In the genomic region with DNA sequence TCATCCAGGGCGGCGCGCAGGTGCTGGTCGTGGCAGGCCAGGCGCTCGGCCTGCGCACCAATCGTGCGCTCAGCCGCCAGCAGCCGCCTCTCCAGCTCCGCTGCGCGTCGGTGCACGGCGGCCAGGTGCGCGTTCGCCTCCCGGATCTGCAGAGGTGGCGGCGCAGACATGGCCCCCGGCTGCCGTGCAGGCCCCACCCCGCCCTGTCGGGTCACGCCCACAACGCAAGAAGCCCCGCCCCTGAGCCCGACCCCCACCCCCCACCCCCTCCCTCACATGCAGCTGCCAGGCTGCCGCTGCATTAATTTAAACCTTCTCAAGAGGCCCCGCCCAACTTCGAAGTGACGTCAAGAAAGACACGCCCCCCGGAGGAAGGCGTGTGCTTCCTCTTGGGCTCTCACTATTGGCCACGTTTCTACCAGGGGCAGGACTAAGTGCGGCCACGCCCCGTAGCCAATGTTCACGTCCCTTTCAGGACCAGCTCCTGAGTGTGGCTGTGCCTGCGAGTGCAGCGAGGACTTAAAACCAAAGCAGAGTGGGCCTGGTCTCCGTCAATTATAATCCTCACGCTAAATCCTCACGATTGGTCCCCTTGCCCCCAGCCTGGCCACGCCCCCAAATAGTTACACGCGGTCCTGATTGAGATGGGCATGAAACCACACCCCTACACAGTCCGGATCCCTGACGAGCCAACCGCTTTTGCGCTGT, we compare ENCODE assay signal across 8 mouse cellular contexts. TPM values are rescaled to one million over a fixed set of nuclear protein-coding genes. Genes with fewer than 3 reads are reported as not detected.
DNase-seq lines count a peak whose midpoint lies in the region; ATAC-seq and TF ChIP-seq lines count a peak whose summit lies in the region.

No protein-coding gene starts in this region.

- peak overlapping the region; percentile 85 for H3K27ac ChIP-seq in forebrain, embryonic 12.5 days
- peak overlapping the region; percentile 84 for H3K27ac ChIP-seq in heart, postnatal 0 days (ENCODE audit: low read depth)
- H3K27ac ChIP-seq in liver, embryonic 16.5 days (ENCODE audit: low read length) = peak overlapping the region; percentile 84
- H3K27ac ChIP-seq in neural tube, embryonic 13.5 days (replicated peaks) = peak overlapping the region; percentile 88
- H3K27ac ChIP-seq in testis, adult 2 months (ENCODE audit: control insufficient read depth, insufficient read depth, low read depth, low read length) = peak overlapping the region; percentile 77

- no peaks in the 10 kb centered on the region for H3K9me3 ChIP-seq in E14TG2a.4 (ENCODE audit: low read length)
- no peaks in the 10 kb centered on the region for H3K9me3 ChIP-seq in forebrain, embryonic 12.5 days
- H3K9me3 ChIP-seq in heart, postnatal 0 days (replicated peaks; ENCODE audit: control insufficient read depth, low read length) = no peaks in the 10 kb centered on the region
- no peaks in the 10 kb centered on the region for H3K9me3 ChIP-seq in liver, embryonic 16.5 days (replicated peaks; ENCODE audit: control insufficient read depth, low read length)
- no peaks in the 10 kb centered on the region for H3K9me3 ChIP-seq in neural tube, embryonic 13.5 days

- WGBS in forebrain, embryonic 12.5 days = under 1% methylated on average over 55 of the region's 55 CpGs
- WGBS in heart, postnatal 0 days = under 1% methylated on average over 54 of the region's 55 CpGs
- under 1% methylated on average over 54 of the region's 55 CpGs for WGBS in liver, embryonic 16.5 days (ENCODE audit: insufficient replicate concordance)
- 0% methylated on average over 55 of the region's 55 CpGs for WGBS in neural tube, embryonic 13.5 days

- no peaks in the 10 kb centered on the region for H3K27me3 ChIP-seq in E14TG2a.4 (ENCODE audit: insufficient read depth, low read length)
- no peaks in the 10 kb centered on the region for H3K27me3 ChIP-seq in forebrain, embryonic 12.5 days
- no peaks in the 10 kb centered on the region for H3K27me3 ChIP-seq in heart, postnatal 0 days (ENCODE audit: control insufficient read depth, insufficient read depth, low read length)
- no peaks in the 10 kb centered on the region for H3K27me3 ChIP-seq in liver, embryonic 16.5 days (ENCODE audit: control insufficient read depth, insufficient read depth, low read depth, low read length)
- H3K27me3 ChIP-seq in neural tube, embryonic 13.5 days = no peaks in the 10 kb centered on the region
- H3K27me3 ChIP-seq in testis, adult 2 months (ENCODE audit: control insufficient read depth, insufficient read depth, low read length) = no peaks in the 10 kb centered on the region

- H3K4me2 ChIP-seq in forebrain, embryonic 12.5 days = peak overlapping the region; percentile 72
- peak overlapping the region; percentile 79 for H3K4me2 ChIP-seq in heart, postnatal 0 days (ENCODE audit: low read depth, low read length)
- peak overlapping the region; percentile 98 for H3K4me2 ChIP-seq in liver, embryonic 16.5 days (ENCODE audit: low read depth, low read length)
- H3K4me2 ChIP-seq in neural tube, embryonic 13.5 days = peak overlapping the region; percentile 82

- peaks cover 70% of the 10 kb centered on the region for H3K36me3 ChIP-seq in E14TG2a.4 (ENCODE audit: insufficient read depth, low read length)
- H3K36me3 ChIP-seq in forebrain, embryonic 12.5 days (replicated peaks) = peaks cover 29% of the 10 kb centered on the region
- H3K36me3 ChIP-seq in heart, postnatal 0 days (replicated peaks; ENCODE audit: control insufficient read depth, insufficient read depth, low read length) = peaks cover 14% of the 10 kb centered on the region
- peaks cover 8% of the 10 kb centered on the region for H3K36me3 ChIP-seq in liver, embryonic 16.5 days (ENCODE audit: control insufficient read depth, insufficient read depth)
- H3K36me3 ChIP-seq in neural tube, embryonic 13.5 days = peaks cover 25% of the 10 kb centered on the region
- no peaks in the 10 kb centered on the region; the same call in 1 of the 2 replicates for H3K36me3 ChIP-seq in testis, adult 2 months (ENCODE audit: control insufficient read depth, insufficient read depth, low read length)

- no peak for TF ChIP-seq CTCF in E14TG2a.4 (conservative IDR thresholded peaks at IDR 0.05; ENCODE audit: low read length)
- TF ChIP-seq CTCF in heart, postnatal 0 days (IDR thresholded peaks at IDR 0.05; ENCODE audit: low read depth) = no peak
- no peak; the same call in 1 of the 2 replicates for TF ChIP-seq CTCF in testis, adult 2 months (IDR thresholded peaks at IDR 0.05; ENCODE audit: control insufficient read depth, insufficient read depth, insufficient replicate concordance, low read depth, low read length)

- no peak for TF ChIP-seq EP300 in heart, postnatal 0 days (IDR thresholded peaks at IDR 0.05; ENCODE audit: low read depth)

- peak overlapping the region; percentile 96 for H3K4me3 ChIP-seq in E14TG2a.4 (replicated peaks; ENCODE audit: low read length)
- H3K4me3 ChIP-seq in forebrain, embryonic 12.5 days (replicated peaks) = peak overlapping the region; percentile 82
- H3K4me3 ChIP-seq in heart, postnatal 0 days (ENCODE audit: low read depth, low read length) = peak overlapping the region; percentile 77
- peak overlapping the region; percentile 81 for H3K4me3 ChIP-seq in liver, embryonic 16.5 days (ENCODE audit: low read depth, low read length)
- peak overlapping the region; percentile 83 for H3K4me3 ChIP-seq in neural tube, embryonic 13.5 days
- H3K4me3 ChIP-seq in testis, adult 2 months (ENCODE audit: control insufficient read depth, low read depth, low read length) = peak overlapping the region; percentile 91

- TF ChIP-seq POLR2A in testis, adult 2 months (IDR thresholded peaks at IDR 0.05; ENCODE audit: control insufficient read depth, low read depth, low read length) = peak; percentile 77

- ATAC-seq in forebrain, embryonic 12.5 days (ENCODE audit: low FRiP score) = peak; percentile 93
- peak; percentile 92 for ATAC-seq in heart, postnatal 0 days (ENCODE audit: insufficient read depth, low read depth)
- peak; percentile 83 for ATAC-seq in liver, embryonic 16.5 days (ENCODE audit: low read depth)
- ATAC-seq in neural tube, embryonic 13.5 days (ENCODE audit: low read depth) = peak; percentile 95

- H3K9ac ChIP-seq in forebrain, embryonic 12.5 days = peak overlapping the region; percentile 91
- peak overlapping the region; percentile 54; the same call in 1 of the 2 replicates for H3K9ac ChIP-seq in heart, postnatal 0 days (replicated peaks; ENCODE audit: low read depth, low read length)
- H3K9ac ChIP-seq in liver, embryonic 16.5 days (ENCODE audit: low read depth, low read length) = peak overlapping the region; percentile 85
- H3K9ac ChIP-seq in neural tube, embryonic 13.5 days = peak overlapping the region; percentile 92

- peaks cover 80% of the 10 kb centered on the region for H3K4me1 ChIP-seq in E14TG2a.4 (replicated peaks; ENCODE audit: low read depth, low read length)
- H3K4me1 ChIP-seq in forebrain, embryonic 12.5 days = peaks cover 31% of the 10 kb centered on the region
- peaks cover 14% of the 10 kb centered on the region for H3K4me1 ChIP-seq in heart, postnatal 0 days (ENCODE audit: control insufficient read depth, insufficient read depth)
- peaks cover 23% of the 10 kb centered on the region for H3K4me1 ChIP-seq in liver, embryonic 16.5 days (ENCODE audit: control insufficient read depth, low read depth, low read length)
- peaks cover 39% of the 10 kb centered on the region for H3K4me1 ChIP-seq in neural tube, embryonic 13.5 days (replicated peaks)
- peaks cover 14% of the 10 kb centered on the region for H3K4me1 ChIP-seq in testis, adult 2 months (ENCODE audit: control insufficient read depth, insufficient read depth, low read length)

- DNase-seq in c-Kit-positive CD71-positive TER-119-positive erythroid progenitor cells, embryonic 14.5 days (ENCODE audit: low spot score) = peak; percentile 99
- DNase-seq in heart, postnatal 0 days (ENCODE audit: low spot score) = peak; percentile 97
- peak; percentile 97 to 98 for DNase-seq in kidney, postnatal 4 days

RNA-seq across cellular contexts. Expression of a gene that starts 0.8 kb away (rescaled TPM):
- polyA plus RNA-seq in forebrain, embryonic 12.5 days (2016; fragmentation: Nextera tagmentation; extraction: Ambion mirVana) = 316 and 323 TPM in 2 replicates
- total RNA-seq in heart, postnatal 0 days (2014; rRNA removed; ENCODE audit: low replicate concordance) = 892 and 948 TPM in 2 replicates
- 1,914 and 1,978 TPM in 2 replicates for polyA plus RNA-seq in heart, postnatal 0 days (2015; fragmentation: Nextera tagmentation; extraction: Ambion mirVana)
- 210 and 219 TPM in 2 replicates for polyA plus RNA-seq in liver, embryonic 16.5 days (2015; fragmentation: Nextera tagmentation; extraction: Ambion mirVana)
- polyA plus RNA-seq in neural tube, embryonic 13.5 days (2015; fragmentation: Nextera tagmentation; extraction: Ambion mirVana) = 542 and 575 TPM in 2 replicates
- 135 and 159 TPM in 2 replicates for polyA plus RNA-seq in testis, adult 2 months (2012; rRNA removed)

RNA-seq across cellular contexts. Expression of a gene that starts 1.0 kb away (rescaled TPM):
- polyA plus RNA-seq in forebrain, embryonic 12.5 days (2016; fragmentation: Nextera tagmentation; extraction: Ambion mirVana) = 15.3 and 15.9 TPM in 2 replicates
- total RNA-seq in heart, postnatal 0 days (2014; rRNA removed; ENCODE audit: low replicate concordance) = 15.1 and 16.3 TPM in 2 replicates
- 10.7 and 11.0 TPM in 2 replicates for polyA plus RNA-seq in heart, postnatal 0 days (2015; fragmentation: Nextera tagmentation; extraction: Ambion mirVana)
- polyA plus RNA-seq in liver, embryonic 16.5 days (2015; fragmentation: Nextera tagmentation; extraction: Ambion mirVana) = 2.8 and 4.2 TPM in 2 replicates
- 16.3 and 17.5 TPM in 2 replicates for polyA plus RNA-seq in neural tube, embryonic 13.5 days (2015; fragmentation: Nextera tagmentation; extraction: Ambion mirVana)
- 9.2 and 12.4 TPM in 2 replicates for polyA plus RNA-seq in testis, adult 2 months (2012; rRNA removed)

RNA-seq across cellular contexts. Expression of a gene that starts 40.5 kb away (rescaled TPM):
- polyA plus RNA-seq in forebrain, embryonic 12.5 days (2016; fragmentation: Nextera tagmentation; extraction: Ambion mirVana) = 3.2 and 5.9 TPM in 2 replicates
- total RNA-seq in heart, postnatal 0 days (2014; rRNA removed; ENCODE audit: low replicate concordance) = 83.1 and 104 TPM in 2 replicates
- 33.9 and 35.5 TPM in 2 replicates for polyA plus RNA-seq in heart, postnatal 0 days (2015; fragmentation: Nextera tagmentation; extraction: Ambion mirVana)
- 0.49 and 1.0 TPM in 2 replicates for polyA plus RNA-seq in liver, embryonic 16.5 days (2015; fragmentation: Nextera tagmentation; extraction: Ambion mirVana)
- 1.1 and 1.7 TPM in 2 replicates for polyA plus RNA-seq in neural tube, embryonic 13.5 days (2015; fragmentation: Nextera tagmentation; extraction: Ambion mirVana)
- 7.8 and 9.2 TPM in 2 replicates for polyA plus RNA-seq in testis, adult 2 months (2012; rRNA removed)

RNA-seq across cellular contexts. Expression of a gene that starts 43.7 kb away (rescaled TPM):
- 119 and 121 TPM in 2 replicates for polyA plus RNA-seq in forebrain, embryonic 12.5 days (2016; fragmentation: Nextera tagmentation; extraction: Ambion mirVana)
- total RNA-seq in heart, postnatal 0 days (2014; rRNA removed; ENCODE audit: low replicate concordance) = 60.9 and 64.7 TPM in 2 replicates
- polyA plus RNA-seq in heart, postnatal 0 days (2015; fragmentation: Nextera tagmentation; extraction: Ambion mirVana) = 38.8 and 40.6 TPM in 2 replicates
- polyA plus RNA-seq in liver, embryonic 16.5 days (2015; fragmentation: Nextera tagmentation; extraction: Ambion mirVana) = 35.9 and 37.0 TPM in 2 replicates
- polyA plus RNA-seq in neural tube, embryonic 13.5 days (2015; fragmentation: Nextera tagmentation; extraction: Ambion mirVana) = 90.7 and 94.7 TPM in 2 replicates
- polyA plus RNA-seq in testis, adult 2 months (2012; rRNA removed) = 98.4 and 120 TPM in 2 replicates

RNA-seq across cellular contexts. Expression of a gene that starts 47.7 kb away (rescaled TPM):
- 46.6 and 49.4 TPM in 2 replicates for polyA plus RNA-seq in forebrain, embryonic 12.5 days (2016; fragmentation: Nextera tagmentation; extraction: Ambion mirVana)
- total RNA-seq in heart, postnatal 0 days (2014; rRNA removed; ENCODE audit: low replicate concordance) = 25.8 and 28.9 TPM in 2 replicates
- 21.1 and 23.0 TPM in 2 replicates for polyA plus RNA-seq in heart, postnatal 0 days (2015; fragmentation: Nextera tagmentation; extraction: Ambion mirVana)
- 11.4 and 12.2 TPM in 2 replicates for polyA plus RNA-seq in liver, embryonic 16.5 days (2015; fragmentation: Nextera tagmentation; extraction: Ambion mirVana)
- polyA plus RNA-seq in neural tube, embryonic 13.5 days (2015; fragmentation: Nextera tagmentation; extraction: Ambion mirVana) = 61.5 and 64.6 TPM in 2 replicates
- 29.7 and 31.3 TPM in 2 replicates for polyA plus RNA-seq in testis, adult 2 months (2012; rRNA removed)

Comparison
In these comparisons a context has a peak if more than half of its experiments do, and no peak if none do; other contexts are left out.
1. Peak in every context shown above with its lines: DNase-seq, ATAC-seq, H3K4me3 ChIP-seq and H3K27ac ChIP-seq.